Mouse (Mus musculus) erythroblast, adult 5-6 weeks (primary cell): ENCODE measurements around the gene Vps33b. TPM values are rescaled to one million over a fixed set of nuclear protein-coding genes. Genes with fewer than 3 reads are reported as not detected.

Experiments used
- total RNA-seq, 2 experiments: library from RNA; stranded (forward) in 1 of 2; stranded (reverse) in 1 of 2; fragments of 150-400 nt in 1 of 2; fragments of 200-764, 138-1000 nt in 1 of 2; gene quantifications; 2 replicates each; pipeline versions ENCODE4 v1.2.3 to v1.2.4; 2015 to 2017; ENCODE audit warnings: low replicate concordance in 2 of 2

Gene Vps33b
- total RNA-seq, 2 experiments from 2014 or later = 4.9 to 12.7 TPM

Other genes starting within 250 kb of the Vps33b start
- gene Zfp710, start 244.8 kb upstream of the Vps33b start, total RNA-seq (2015; ENCODE audit: low replicate concordance) = 6.9 and 8.8 TPM in 2 replicates
- 5.1 and 6.0 TPM in 2 replicates for gene Zfp710, start 244.8 kb upstream of the Vps33b start, total RNA-seq (2017; ENCODE audit: low replicate concordance)
- 20.3 and 31.3 TPM in 2 replicates for gene Idh2, start 154.3 kb upstream of the Vps33b start, total RNA-seq (2015; ENCODE audit: low replicate concordance)
- 17.6 and 24.5 TPM in 2 replicates for gene Idh2, start 154.3 kb upstream of the Vps33b start, total RNA-seq (2017; ENCODE audit: low replicate concordance)
- 19.9 and 22.1 TPM in 2 replicates for gene Sema4b, start 82.8 kb upstream of the Vps33b start, total RNA-seq (2015; ENCODE audit: low replicate concordance)
- gene Sema4b, start 82.8 kb upstream of the Vps33b start, total RNA-seq (2017; ENCODE audit: low replicate concordance) = 33.7 and 49.8 TPM in 2 replicates
- gene Cib1, start 36.8 kb upstream of the Vps33b start, total RNA-seq (2015; ENCODE audit: low replicate concordance) = 21.3 and 41.8 TPM in 2 replicates
- 29.8 and 37.1 TPM in 2 replicates for gene Cib1, start 36.8 kb upstream of the Vps33b start, total RNA-seq (2017; ENCODE audit: low replicate concordance)
- gene Gdpgp1, start 36.8 kb upstream of the Vps33b start, total RNA-seq (2015; ENCODE audit: low replicate concordance) = 0.77 TPM in 1 of 2 replicates, not detected in the other
- gene Gdpgp1, start 36.8 kb upstream of the Vps33b start, total RNA-seq (2017; ENCODE audit: low replicate concordance) = 0.94 and 2.0 TPM in 2 replicates
- not detected in 2 replicates for gene Ttll13, start 23.3 kb upstream of the Vps33b start, total RNA-seq (2015; ENCODE audit: low replicate concordance)
- 1.5 TPM in 1 of 2 replicates, not detected in the other for gene Ttll13, start 23.3 kb upstream of the Vps33b start, total RNA-seq (2017; ENCODE audit: low replicate concordance)
- gene Ngrn, start 8.4 kb upstream of the Vps33b start, total RNA-seq (2015; ENCODE audit: low replicate concordance) = 5.2 and 7.7 TPM in 2 replicates
- 5.6 and 9.9 TPM in 2 replicates for gene Ngrn, start 8.4 kb upstream of the Vps33b start, total RNA-seq (2017; ENCODE audit: low replicate concordance)
- 59.4 and 74.7 TPM in 2 replicates for gene Prc1, start 24.8 kb downstream of the Vps33b start, total RNA-seq (2015; ENCODE audit: low replicate concordance)
- 188 and 334 TPM in 2 replicates for gene Prc1, start 24.8 kb downstream of the Vps33b start, total RNA-seq (2017; ENCODE audit: low replicate concordance)
- 2.5 and 18.8 TPM in 2 replicates for gene Rccd1, start 54.8 kb downstream of the Vps33b start, total RNA-seq (2015; ENCODE audit: low replicate concordance)
- 0.98 and 4.4 TPM in 2 replicates for gene Rccd1, start 54.8 kb downstream of the Vps33b start, total RNA-seq (2017; ENCODE audit: low replicate concordance)
- 1.5 and 4.2 TPM in 2 replicates for gene Unc45a, start 71.4 kb downstream of the Vps33b start, total RNA-seq (2015; ENCODE audit: low replicate concordance)
- gene Unc45a, start 71.4 kb downstream of the Vps33b start, total RNA-seq (2017; ENCODE audit: low replicate concordance) = 4.2 and 4.8 TPM in 2 replicates
- gene Hddc3, start 73.5 kb downstream of the Vps33b start, total RNA-seq (2015; ENCODE audit: low replicate concordance) = 2.3 TPM in 1 of 2 replicates, not detected in the other
- 2.6 TPM in 2 replicates for gene Hddc3, start 73.5 kb downstream of the Vps33b start, total RNA-seq (2017; ENCODE audit: low replicate concordance)
- 3.6 and 7.5 TPM in 2 replicates for gene Man2a2, start 101.7 kb downstream of the Vps33b start, total RNA-seq (2015; ENCODE audit: low replicate concordance)
- 4.5 and 6.6 TPM in 2 replicates for gene Man2a2, start 101.7 kb downstream of the Vps33b start, total RNA-seq (2017; ENCODE audit: low replicate concordance)
- 56.5 and 60.0 TPM in 2 replicates for gene Fes, start 118.3 kb downstream of the Vps33b start, total RNA-seq (2015; ENCODE audit: low replicate concordance)
- 24.4 and 31.2 TPM in 2 replicates for gene Fes, start 118.3 kb downstream of the Vps33b start, total RNA-seq (2017; ENCODE audit: low replicate concordance)
- 23.0 and 23.1 TPM in 2 replicates for gene Furin, start 135.8 kb downstream of the Vps33b start, total RNA-seq (2015; ENCODE audit: low replicate concordance)
- 29.1 and 33.5 TPM in 2 replicates for gene Furin, start 135.8 kb downstream of the Vps33b start, total RNA-seq (2017; ENCODE audit: low replicate concordance)